Mouse (Mus musculus) bone marrow macrophage, adult 2 months (primary cell): ENCODE data around the gene BC051019.

ENCODE experiments used
- CTCF ChIP-seq: IDR thresholded peaks from 2 replicates; pipeline ENCODE4 v1.5.1; 2012; ENCODE audit warnings: low read depth, mild to moderate bottlenecking, low read length, moderate library complexity
- POLR2A ChIP-seq: IDR thresholded peaks from 2 replicates; pipeline ENCODE4 v1.6.1; 2012; ENCODE audit warnings: mild to moderate bottlenecking, low read depth, low read length, borderline replicate concordance

DNA sequence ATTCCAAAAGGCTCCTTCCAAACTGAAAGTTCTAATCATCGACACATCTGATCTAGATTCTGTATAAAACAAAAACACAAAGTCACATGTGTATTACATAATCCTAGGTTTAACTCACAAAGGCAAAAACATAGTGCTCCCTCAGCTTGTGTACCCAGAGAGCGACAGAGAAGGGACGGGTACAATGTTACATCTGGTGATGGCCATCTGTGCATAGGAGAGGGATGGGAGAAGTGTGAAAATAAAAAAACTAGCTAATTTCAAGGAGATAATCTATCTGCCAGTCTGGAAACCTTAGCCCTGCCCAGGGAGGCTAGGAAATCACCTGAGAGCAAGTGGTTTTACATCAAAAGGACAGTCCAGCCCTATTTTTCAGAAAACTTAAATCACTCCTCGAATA lies 61.0 kb downstream of the BC051019 start:
- TF ChIP-seq POLR2A = no peak
- no peak for TF ChIP-seq CTCF
